Mouse (Mus musculus) small intestine, adult 2 months (tissue): ENCODE results near the gene Crip3.

Experiments used
- CTCF ChIP-seq: fragments of 200-500 bp; IDR thresholded peaks from 2 replicates; pipeline ENCODE4 v1.5.1; 2012; ENCODE audit warnings: low read depth, mild to moderate bottlenecking, control low read depth, inconsistent platforms, low read length, moderate library complexity, mixed read lengths; ENCODE audit not compliant: insufficient replicate concordance, insufficient read length; ENCODE audit errors: extremely low read depth
- POLR2A ChIP-seq: fragments of 200-500 bp; IDR thresholded peaks from 2 replicates; pipeline ENCODE4 v1.6.1; 2012; ENCODE audit warnings: low read depth, mild to moderate bottlenecking, control low read depth, inconsistent platforms, low read length, moderate library complexity

- TF ChIP-seq POLR2A, result no peak
- no peak for TF ChIP-seq CTCF
These were observed 25.3 kb downstream of the Crip3 start for GRCm38 (mm10) chr17:46453970-46454411.
